Mouse (Mus musculus) ES-E14 (cell line): ENCODE results near the gene Stk16.

Source experiments
- CHD2 ChIP-seq: IDR thresholded peaks from 2 replicates; pipeline ENCODE4 v1.6.1; 2014; ENCODE audit warnings: mild to moderate bottlenecking, low read depth, low read length, inconsistent platforms
- HCFC1 ChIP-seq: IDR thresholded peaks from 2 replicates; pipeline ENCODE4 v1.6.1; 2012; ENCODE audit warnings: low read length, inconsistent platforms, borderline replicate concordance; ENCODE audit not compliant: insufficient read depth
- ZNF384 ChIP-seq: IDR thresholded peaks from 2 replicates; pipeline ENCODE4 v1.6.1; 2012; ENCODE audit warnings: low read depth, low read length, inconsistent platforms

- no peak for TF ChIP-seq CHD2
- no peak for TF ChIP-seq ZNF384
- no peak for TF ChIP-seq HCFC1
Measured at GRCm38 (mm10) chr1:75225473-75225872, 14.8 kb downstream of the Stk16 start.
